Mouse (Mus musculus) hindbrain, embryonic 11.5 days (tissue): ENCODE data around the gene Nosip. TPM values are rescaled to one million over a fixed set of nuclear protein-coding genes. Genes with fewer than 3 reads are reported as not detected.

ENCODE experiments used
- ATAC-seq: fragments of 200-750 bp; cut with Nextera tagmentation; 2 replicates; pipeline ENCODE4 v1.8.0; 2017; ENCODE audit warnings: mild to moderate bottlenecking, moderate TSS enrichment, moderate library complexity; ENCODE audit not compliant: low FRiP score
- DNase-seq: peaks from one replicate; pipeline ENCODE4 v3.0.0-alpha.2; 2015; ENCODE audit warnings: low spot score
- H3K27ac ChIP-seq: fragments of 300-500 bp; sonication (generic); 2 replicates; pipeline ENCODE4 v1.5.1; 2014; ENCODE audit warnings: mild to moderate bottlenecking, low read depth, low read length
- H3K27me3 ChIP-seq: fragments of 300-500 bp; sonication (generic); 2 replicates; pipeline ENCODE4 v1.6.1; 2014; ENCODE audit warnings: mild to moderate bottlenecking, low read length, moderate library complexity, mixed read lengths; ENCODE audit not compliant: control insufficient read depth, insufficient read depth
- H3K36me3 ChIP-seq: fragments of 300-500 bp; sonication (generic); 2 replicates; pipeline ENCODE4 v1.6.1; 2014; ENCODE audit warnings: mild to moderate bottlenecking, low read length, moderate library complexity, mixed read lengths; ENCODE audit not compliant: control insufficient read depth, insufficient read depth
- H3K4me1 ChIP-seq: fragments of 300-500 bp; sonication (generic); replicated peaks from 2 replicates; pipeline ENCODE4 v1.6.1; 2014; ENCODE audit warnings: low read length, mixed read lengths; ENCODE audit not compliant: control insufficient read depth, insufficient read depth
- H3K4me2 ChIP-seq: fragments of 300-500 bp; sonication (generic); replicated peaks from 2 replicates; pipeline ENCODE4 v1.6.1; 2014; ENCODE audit warnings: mild to moderate bottlenecking, low read depth, low read length
- H3K4me3 ChIP-seq: fragments of 300-500 bp; sonication (generic); 2 replicates; pipeline ENCODE4 v1.5.1; 2014; ENCODE audit warnings: low read depth, low read length
- H3K9ac ChIP-seq: fragments of 300-500 bp; sonication (generic); 2 replicates; pipeline ENCODE4 v1.6.1; 2014; ENCODE audit warnings: low read depth, low read length
- H3K9me3 ChIP-seq: fragments of 300-500 bp; sonication (generic); 2 replicates; pipeline ENCODE4 v1.6.1; 2016; ENCODE audit warnings: low read length; ENCODE audit not compliant: control insufficient read depth
- WGBS: fragments of 180-500 bp; shearing (Covaris S2); extraction: QIAGEN DNeasy Blood & Tissue Kit; methylation state at CpG from one replicate; pipeline ENCODE4 v1.1.7; 2014; 5-methylcytosine and 5-hydroxymethylcytosine counted together
- polyA plus RNA-seq: library from polyadenylated mRNA; unstranded; fragments of >200 nt; fragmentation: Nextera tagmentation; extraction: Ambion mirVana; gene quantifications from 2 replicates; pipeline ENCODE4 v1.2.1, GENCODE M21; 2014

Gene Nosip
- polyA plus RNA-seq, 1 experiment from 2014 or later: 58.2 TPM

- Histone ChIP-seq H3K36me3 (peaks cover 55% of the 10 kb centered on the region), H3K9ac (no peak overlapping the region), H3K27ac (no peak overlapping the region), H3K4me1 (no peaks in the 10 kb centered on the region), H3K4me2 (no peak overlapping the region), H3K27me3 (no peaks in the 10 kb centered on the region), H3K9me3 (no peaks in the 10 kb centered on the region), H3K4me3 (no peak overlapping the region)
- no peak for ATAC-seq
- DNase-seq: no peak
- 95% methylated on average over 12 of the region's 14 CpGs for WGBS
Measured at GRCm38 (mm10) chr7:45043307-45043706, 18.9 kb upstream of the Nosip start.

GRCm38 (mm10) chr7:45045741-45046140, 16.5 kb upstream of the Nosip start:
- DNase-seq: no peak
- Histone ChIP-seq H3K4me1 (no peaks in the 10 kb centered on the region), H3K4me3 (no peak overlapping the region), H3K9ac (no peak overlapping the region), H3K27ac (no peak overlapping the region), H3K36me3 (peaks cover 66% of the 10 kb centered on the region), H3K27me3 (no peaks in the 10 kb centered on the region), H3K4me2 (no peak overlapping the region), H3K9me3 (no peaks in the 10 kb centered on the region)
- ATAC-seq: no peak
- WGBS: 94% methylated on average over 22 of the region's 22 CpGs

GRCm38 (mm10) chr7:45046853-45047350, 15.3 kb upstream of the Nosip start:
- H3K27ac ChIP-seq: no peak overlapping the region
- peaks cover 61% of the 10 kb centered on the region for H3K36me3 ChIP-seq
- no peak for ATAC-seq
- 97% methylated on average over 26 of the region's 26 CpGs for WGBS
- no peak overlapping the region for H3K4me3 ChIP-seq
- H3K9ac ChIP-seq: no peak overlapping the region
- no peaks in the 10 kb centered on the region for H3K9me3 ChIP-seq
- no peak for DNase-seq
- H3K4me2 ChIP-seq: no peak overlapping the region
- H3K4me1 ChIP-seq: 0 out of 2 replicates have a peak, but pooled peaks cover 2% of the 10 kb centered on the region
- H3K27me3 ChIP-seq: no peaks in the 10 kb centered on the region

- Histone ChIP-seq H3K27ac (no peak overlapping the region), H3K4me1 (0 out of 2 replicates have a peak, but pooled peaks cover 3% of the 10 kb centered on the region), H3K36me3 (peaks cover 58% of the 10 kb centered on the region), H3K27me3 (no peaks in the 10 kb centered on the region), H3K9ac (no peak overlapping the region), H3K4me3 (no peak overlapping the region), H3K4me2 (no peak overlapping the region), H3K9me3 (no peaks in the 10 kb centered on the region)
- ATAC-seq (no peak), DNase-seq (no peak)
- 97% methylated on average over 14 of the region's 14 CpGs for WGBS
Measured at GRCm38 (mm10) chr7:45047491-45047890, 14.7 kb upstream of the Nosip start.

- H3K4me2 ChIP-seq: no peak overlapping the region
- 0 out of 2 replicates have a peak, but pooled peaks cover 3% of the 10 kb centered on the region for H3K4me1 ChIP-seq
- H3K27ac ChIP-seq: no peak overlapping the region
- 94% methylated on average over 38 of the region's 38 CpGs for WGBS
- DNase-seq: no peak
- ATAC-seq: no peak
- peaks cover 53% of the 10 kb centered on the region for H3K36me3 ChIP-seq
- no peaks in the 10 kb centered on the region for H3K9me3 ChIP-seq
- H3K27me3 ChIP-seq: no peaks in the 10 kb centered on the region
- no peak overlapping the region for H3K9ac ChIP-seq
- no peak overlapping the region for H3K4me3 ChIP-seq
Measured at GRCm38 (mm10) chr7:45048001-45048890, 14.0 kb upstream of the Nosip start.

GRCm38 (mm10) chr7:45048923-45049657, 13.1 kb upstream of the Nosip start:
- H3K36me3 ChIP-seq: peaks cover 50% of the 10 kb centered on the region

GRCm38 (mm10) chr7:45050945-45051600, 11.2 kb upstream of the Nosip start:
- peak overlapping the region; percentile 92 for H3K4me3 ChIP-seq
- 0 out of 2 replicates have a peak, but pooled peaks cover 3% of the 10 kb centered on the region for H3K4me1 ChIP-seq
- ATAC-seq (peak; percentile 57), DNase-seq (peak; percentile 88)
- no peaks in the 10 kb centered on the region for H3K9me3 ChIP-seq
- 4% methylated on average over 16 of the region's 16 CpGs for WGBS
- H3K27me3 ChIP-seq: no peaks in the 10 kb centered on the region
- H3K27ac ChIP-seq: peak overlapping the region; percentile 98
- H3K4me2 ChIP-seq: peak overlapping the region; percentile 96
- H3K36me3 ChIP-seq: peaks cover 35% of the 10 kb centered on the region
- peak overlapping the region; percentile 81 for H3K9ac ChIP-seq

More at GRCm38 (mm10) chr7:45048923-45049657, 13.1 kb upstream of the Nosip start:
- Histone ChIP-seq H3K9ac (no peak overlapping the region), H3K4me1 (0 out of 2 replicates have a peak, but pooled peaks cover 3% of the 10 kb centered on the region), H3K4me2 (no peak overlapping the region), H3K9me3 (no peaks in the 10 kb centered on the region), H3K4me3 (no peak overlapping the region), H3K27me3 (no peaks in the 10 kb centered on the region), H3K27ac (no peak overlapping the region)
- 94% methylated on average over 23 of the region's 23 CpGs for WGBS
- DNase-seq: no peak
- ATAC-seq: no peak

- Histone ChIP-seq H3K4me3 (peak overlapping the region; percentile 92), H3K4me2 (peak overlapping the region; percentile 96), H3K9ac (peak overlapping the region; percentile 81), H3K36me3 (peaks cover 31% of the 10 kb centered on the region), H3K27me3 (no peaks in the 10 kb centered on the region), H3K4me1 (0 out of 2 replicates have a peak, but pooled peaks cover 3% of the 10 kb centered on the region), H3K9me3 (no peaks in the 10 kb centered on the region), H3K27ac (peak overlapping the region; percentile 98)
- ATAC-seq (no peak), DNase-seq (peak; percentile 39)
- WGBS: 3% methylated on average over 13 of the region's 13 CpGs
Measured at GRCm38 (mm10) chr7:45051601-45051974, 10.6 kb upstream of the Nosip start.
